Mouse (Mus musculus): ENCODE measurements at regions not wholly inside any gene's neighbourhood (a gene's known extent, or its start where the extent isn't known, plus 50 kb on each side); places are given as distances from the start of the nearest gene placed in this dataset.

DNA sequence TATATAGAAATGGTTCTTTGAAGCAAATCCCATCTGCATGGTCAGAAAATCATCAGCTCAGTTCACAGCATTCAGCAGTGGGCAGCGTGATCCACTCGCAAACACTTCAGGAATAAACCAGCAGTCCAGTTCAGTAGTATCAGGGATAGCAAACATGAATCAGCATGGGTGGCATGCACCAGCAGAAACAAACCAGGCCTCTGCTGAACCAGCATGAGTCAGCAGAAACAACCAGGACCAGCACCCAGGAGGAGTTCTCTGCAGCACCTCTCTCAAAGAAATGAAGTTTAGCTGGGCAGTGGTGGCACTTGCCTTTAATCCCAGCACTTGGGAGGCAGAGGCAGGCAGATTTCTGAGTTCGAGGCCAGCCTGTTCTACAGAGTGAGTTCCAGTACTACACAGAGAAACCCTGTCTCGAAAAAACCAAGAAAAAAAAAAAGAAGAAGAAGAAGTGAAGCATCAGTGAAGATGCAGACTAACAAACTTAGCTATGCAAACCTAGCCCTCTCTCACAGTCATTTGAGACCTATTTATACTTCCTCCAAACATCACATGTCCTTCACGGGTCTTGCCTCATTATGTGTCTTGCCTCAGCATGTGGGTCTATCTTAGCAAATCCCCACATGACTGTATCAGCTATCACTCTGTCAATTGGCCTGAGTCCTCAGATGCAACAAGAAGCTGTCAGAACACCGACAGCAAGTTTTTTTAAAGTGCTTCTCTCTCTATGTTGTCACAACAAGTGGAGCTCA is 80.2 kb downstream of the Fthl17a start:
- Histone ChIP-seq H3K9me3 (ENCODE audit: control insufficient read depth, low read length) (no peaks in the 10 kb centered on the region), H3K4me2 (ENCODE audit: low read depth, low read length) (no peak overlapping the region), H3K4me1 (ENCODE audit: control insufficient read depth, insufficient read depth, low read length) (no peaks in the 10 kb centered on the region), H3K36me3 (ENCODE audit: control insufficient read depth, insufficient read depth, low read length) (no peaks in the 10 kb centered on the region), H3K27me3 (ENCODE audit: control insufficient read depth, insufficient read depth, low read length) (no peaks in the 10 kb centered on the region), H3K27ac (ENCODE audit: low read depth, low read length) (no peak overlapping the region), H3K9ac (replicated peaks; ENCODE audit: low read depth, low read length) (no peak overlapping the region), H3K4me3 (ENCODE audit: low read depth, low read length) (no peak overlapping the region)
- ATAC-seq (ENCODE audit: low read depth) = no peak
- 84% methylated on average over 6 of the region's 6 CpGs for WGBS

DNA sequence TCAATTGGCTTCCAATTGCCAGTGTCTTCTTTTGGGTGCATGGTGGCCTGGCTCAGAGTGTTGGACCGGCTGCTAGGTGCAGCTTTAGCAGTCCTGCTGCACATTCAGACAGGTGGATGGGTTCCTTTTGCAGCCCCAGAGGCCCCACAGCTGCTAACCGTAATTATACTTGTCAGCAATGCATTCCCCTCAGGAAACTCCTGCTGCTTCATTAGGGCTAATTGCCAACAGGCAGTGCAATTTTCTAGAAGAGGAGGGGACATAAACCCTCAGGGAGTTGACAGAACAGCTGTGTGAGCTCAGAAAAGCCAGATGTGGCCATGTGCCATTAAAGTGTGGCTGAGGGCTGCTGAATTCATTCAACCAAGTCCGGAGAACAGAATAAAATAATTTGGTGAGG is 94.0 kb downstream of the Fthl17a start:
- H3K9me3 ChIP-seq (ENCODE audit: control insufficient read depth, low read length) = no peaks in the 10 kb centered on the region
- no peak overlapping the region for H3K4me2 ChIP-seq (ENCODE audit: low read depth, low read length)
- H3K9ac ChIP-seq (replicated peaks; ENCODE audit: low read depth, low read length) = no peak overlapping the region
- H3K27me3 ChIP-seq (ENCODE audit: control insufficient read depth, insufficient read depth, low read length) = no peaks in the 10 kb centered on the region
- no peak overlapping the region for H3K27ac ChIP-seq (ENCODE audit: low read depth, low read length)
- 21% methylated on average over 3 of the region's 3 CpGs for WGBS
- H3K4me3 ChIP-seq (ENCODE audit: low read depth, low read length) = no peak overlapping the region
- no peaks in the 10 kb centered on the region for H3K4me1 ChIP-seq (ENCODE audit: control insufficient read depth, insufficient read depth, low read length)
- no peaks in the 10 kb centered on the region for H3K36me3 ChIP-seq (ENCODE audit: control insufficient read depth, insufficient read depth, low read length)
- peak; percentile 60; the same call in 1 of the 2 replicates for ATAC-seq (ENCODE audit: low read depth)

DNA sequence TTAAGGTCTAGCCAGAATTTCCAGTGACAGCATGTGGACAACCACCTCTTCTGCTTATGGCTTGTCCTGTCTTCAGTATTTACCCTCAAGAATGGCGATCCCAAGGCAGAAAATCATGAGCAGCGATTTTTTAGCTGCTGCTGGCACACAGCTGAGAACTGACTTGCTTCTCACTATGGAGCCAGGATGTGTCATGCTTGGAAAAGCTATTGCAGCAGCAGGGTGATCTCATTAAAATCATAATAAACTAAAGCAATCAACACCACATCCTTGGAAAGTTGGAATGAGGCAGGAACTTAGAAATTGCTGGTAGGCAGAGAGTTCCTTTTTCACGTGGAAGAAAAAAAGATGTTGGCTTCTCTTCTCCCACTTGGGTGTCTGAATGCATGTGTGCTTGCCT is 125.8 kb downstream of the Fthl17a start:
- WGBS = 63% methylated on average over 3 of the region's 3 CpGs
- Histone ChIP-seq H3K9me3 (ENCODE audit: control insufficient read depth, low read length) (no peaks in the 10 kb centered on the region), H3K36me3 (ENCODE audit: control insufficient read depth, insufficient read depth, low read length) (no peaks in the 10 kb centered on the region), H3K27me3 (ENCODE audit: control insufficient read depth, insufficient read depth, low read length) (no peaks in the 10 kb centered on the region), H3K27ac (ENCODE audit: low read depth, low read length) (no peak overlapping the region), H3K4me3 (ENCODE audit: low read depth, low read length) (no peak overlapping the region), H3K4me2 (ENCODE audit: low read depth, low read length) (no peak overlapping the region), H3K9ac (replicated peaks; ENCODE audit: low read depth, low read length) (no peak overlapping the region), H3K4me1 (ENCODE audit: control insufficient read depth, insufficient read depth, low read length) (no peaks in the 10 kb centered on the region)
- ATAC-seq (ENCODE audit: low read depth) = no peak

DNA sequence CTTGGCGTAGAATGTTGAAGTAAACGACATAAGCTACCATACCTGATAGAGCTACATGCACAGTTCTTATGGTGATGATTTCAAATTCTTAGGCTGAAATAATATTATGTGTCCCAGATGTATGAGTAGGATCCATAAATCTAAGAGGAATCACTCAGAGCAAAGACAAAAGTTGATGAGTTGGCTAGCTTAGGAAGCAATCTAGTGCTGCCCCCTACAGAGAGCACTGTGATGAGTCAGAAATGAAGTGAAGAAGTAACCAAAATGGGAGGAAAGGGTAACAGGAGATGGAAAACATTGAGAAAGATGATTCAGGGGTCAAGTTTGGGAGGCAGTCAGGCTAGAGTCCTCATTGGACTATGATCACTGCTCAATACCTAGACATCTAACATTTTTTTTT is 135.0 kb downstream of the Fthl17a start:
- Histone ChIP-seq H3K4me3 (ENCODE audit: low read depth, low read length) (no peak overlapping the region), H3K27ac (ENCODE audit: low read depth, low read length) (no peak overlapping the region), H3K9ac (replicated peaks; ENCODE audit: low read depth, low read length) (no peak overlapping the region), H3K4me2 (ENCODE audit: low read depth, low read length) (no peak overlapping the region), H3K9me3 (ENCODE audit: control insufficient read depth, low read length) (no peaks in the 10 kb centered on the region), H3K36me3 (ENCODE audit: control insufficient read depth, insufficient read depth, low read length) (no peaks in the 10 kb centered on the region), H3K4me1 (ENCODE audit: control insufficient read depth, insufficient read depth, low read length) (no peaks in the 10 kb centered on the region), H3K27me3 (ENCODE audit: control insufficient read depth, insufficient read depth, low read length) (no peaks in the 10 kb centered on the region)
- no peak for ATAC-seq (ENCODE audit: low read depth)
- WGBS = 90% methylated on average over 2 of the region's 2 CpGs

Measured in neural tube, embryonic 14.5 days (tissue).